Mouse (Mus musculus) bone marrow macrophage, adult 2 months (primary cell): Measurements from ENCODE around the gene Pax4.

ENCODE experiments used
- CTCF ChIP-seq: IDR thresholded peaks from 2 replicates; pipeline ENCODE4 v1.5.1; 2012; ENCODE audit warnings: low read depth, mild to moderate bottlenecking, low read length, moderate library complexity
- POLR2A ChIP-seq: IDR thresholded peaks from 2 replicates; pipeline ENCODE4 v1.6.1; 2012; ENCODE audit warnings: mild to moderate bottlenecking, low read depth, low read length, borderline replicate concordance

- TF ChIP-seq POLR2A (no peak), CTCF (no peak)
Observed at GRCm38 (mm10) chr6:28488204-28488851, 39.2 kb upstream of the Pax4 start.
